Mouse (Mus musculus): ENCODE measurements around the gene Slco2b1. TPM values are rescaled to one million over a fixed set of nuclear protein-coding genes. Genes with fewer than 3 reads are reported as not detected.

The Slco2b1 gene
- total RNA-seq, 2 experiments from 2014 or later: 3.9 to 4.7 TPM

DNA sequence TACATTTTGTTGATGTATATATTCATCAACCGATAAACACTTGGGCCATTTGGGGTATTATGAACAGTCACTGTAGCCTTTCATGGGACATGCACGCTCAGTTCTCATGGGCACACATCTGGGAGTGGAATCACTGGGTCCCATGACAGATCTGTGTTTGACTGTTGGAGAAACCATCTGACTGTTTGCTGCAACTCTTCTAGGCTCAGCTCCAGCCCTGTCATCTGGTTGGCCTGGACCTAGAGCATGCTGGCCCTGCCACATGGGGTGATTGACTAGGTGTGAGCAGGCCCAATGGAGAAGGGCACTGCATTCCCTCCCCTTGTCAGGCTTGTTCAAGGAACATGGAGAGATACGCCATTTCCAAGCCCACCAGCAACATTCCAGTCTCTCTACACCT, 17.2 kb downstream of the Slco2b1 start:
- no peak for DNase-seq

DNA sequence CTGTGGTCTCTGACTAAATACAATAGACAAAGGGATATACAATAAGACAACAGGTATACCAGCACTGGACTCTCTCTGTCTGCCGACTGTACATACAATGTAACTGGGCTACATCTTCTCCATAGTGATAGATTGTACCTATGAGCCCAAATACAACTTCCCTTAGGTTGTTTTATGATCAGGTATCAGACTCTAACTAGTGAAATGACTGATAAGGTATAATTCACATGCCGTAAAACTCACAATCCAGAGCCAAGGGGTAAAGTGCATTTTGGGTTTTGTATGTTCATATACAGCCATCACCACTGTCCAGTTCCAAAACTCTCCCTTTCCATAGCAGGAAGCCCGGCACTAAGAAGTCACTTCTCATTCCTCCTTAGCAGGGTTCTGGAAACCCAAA, 17.8 kb downstream of the Slco2b1 start:
- DNase-seq: no peak

DNA sequence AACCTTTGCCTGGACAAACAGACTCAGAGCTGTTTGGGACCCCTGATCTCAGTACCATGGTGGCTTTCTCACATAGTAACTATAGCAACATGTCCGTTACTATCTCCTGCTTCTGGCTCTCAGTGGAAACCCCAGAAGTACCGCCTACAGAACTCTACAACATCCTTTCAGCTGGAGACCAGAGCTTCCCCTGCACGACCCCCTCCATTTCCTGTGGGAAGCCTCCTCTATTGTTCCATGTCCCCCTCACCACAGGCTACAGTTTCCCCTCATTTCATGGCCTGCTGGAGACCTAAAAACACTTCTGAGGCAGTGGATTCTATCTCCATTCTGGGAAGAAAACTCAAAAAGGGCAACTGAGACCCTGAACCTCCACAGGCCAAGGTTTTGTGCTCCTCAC, 18.7 kb downstream of the Slco2b1 start:
- no peak for DNase-seq

DNA sequence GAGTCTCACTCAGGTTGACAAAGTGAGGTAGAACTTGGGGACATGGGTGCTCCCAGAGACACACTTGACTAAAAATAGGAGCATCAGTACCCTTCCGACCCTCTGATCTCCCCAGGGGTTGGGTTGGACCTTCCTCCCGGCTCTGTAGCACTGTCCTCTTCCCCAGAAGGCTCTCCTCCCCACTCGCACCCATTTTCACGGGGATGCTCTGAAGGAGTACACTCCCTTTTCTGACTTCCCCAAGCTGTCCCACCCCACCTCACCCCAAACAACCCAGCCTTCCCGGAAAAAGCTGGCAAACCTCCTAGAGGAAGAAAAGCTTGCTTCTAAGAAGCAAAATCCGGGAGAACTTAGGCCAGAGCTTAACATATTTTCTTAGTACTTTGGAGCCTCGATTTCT, 20.3 kb downstream of the Slco2b1 start:
- no peak for DNase-seq

DNA sequence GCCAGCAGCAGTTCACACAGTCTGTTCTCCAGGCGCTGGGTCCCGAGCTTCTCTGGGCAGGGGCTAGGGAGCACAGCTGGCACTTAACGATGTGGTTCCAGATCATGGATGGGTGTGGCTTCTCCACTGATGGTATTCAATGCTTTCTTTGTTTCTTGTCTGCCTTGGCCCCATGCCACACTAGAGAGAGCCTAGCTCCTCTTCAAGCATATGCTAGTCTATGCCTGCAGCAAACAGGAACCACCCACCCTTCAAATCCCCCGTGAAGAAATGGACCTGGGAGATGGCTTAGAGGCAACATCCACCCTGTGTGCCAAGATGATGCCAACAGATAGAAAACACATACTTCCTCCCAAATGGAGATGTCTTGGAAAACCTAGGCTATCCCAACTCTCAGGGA, 27.1 kb downstream of the Slco2b1 start:
- no peak for DNase-seq

DNA sequence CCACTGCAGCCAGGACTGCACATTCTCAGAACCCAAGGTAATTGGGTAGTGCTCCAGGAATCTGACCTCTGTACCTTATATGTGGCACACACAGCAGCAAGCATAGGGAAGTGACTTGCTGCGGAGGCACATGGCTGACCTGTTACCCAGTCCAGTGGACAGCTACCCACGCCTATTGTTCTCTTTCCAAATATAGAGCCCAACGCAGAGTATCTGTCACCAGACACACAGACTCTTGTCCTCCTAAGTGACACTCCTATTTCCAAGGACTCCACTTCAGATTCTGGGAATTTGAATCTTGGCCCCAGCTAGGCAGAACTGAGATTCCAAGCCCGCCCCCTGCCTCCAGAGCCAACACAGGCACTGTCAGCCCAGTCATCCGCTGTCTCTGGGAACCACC, 30.4 kb downstream of the Slco2b1 start:
- no peak for DNase-seq

DNA sequence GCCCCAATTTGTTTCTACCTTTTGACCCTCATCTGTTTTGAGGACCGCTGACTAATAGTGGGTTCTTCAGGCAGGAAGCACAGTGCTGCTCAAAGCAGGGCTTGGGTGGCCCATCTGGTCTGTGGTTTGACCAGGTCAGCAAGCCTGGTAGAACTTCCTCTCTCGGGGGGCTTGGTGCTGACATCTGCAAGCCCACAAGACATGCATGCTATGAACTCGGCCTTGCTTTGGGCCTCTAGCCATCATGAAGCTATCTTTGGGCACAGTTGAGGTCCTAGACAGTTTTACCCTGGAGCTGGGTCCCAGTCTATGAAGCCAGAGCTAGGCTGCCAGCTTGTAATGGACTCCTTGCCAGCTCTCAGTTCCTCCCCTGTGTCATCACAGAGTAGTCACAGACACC, 36.2 kb downstream of the Slco2b1 start:
- DNase-seq: no peak

DNA sequence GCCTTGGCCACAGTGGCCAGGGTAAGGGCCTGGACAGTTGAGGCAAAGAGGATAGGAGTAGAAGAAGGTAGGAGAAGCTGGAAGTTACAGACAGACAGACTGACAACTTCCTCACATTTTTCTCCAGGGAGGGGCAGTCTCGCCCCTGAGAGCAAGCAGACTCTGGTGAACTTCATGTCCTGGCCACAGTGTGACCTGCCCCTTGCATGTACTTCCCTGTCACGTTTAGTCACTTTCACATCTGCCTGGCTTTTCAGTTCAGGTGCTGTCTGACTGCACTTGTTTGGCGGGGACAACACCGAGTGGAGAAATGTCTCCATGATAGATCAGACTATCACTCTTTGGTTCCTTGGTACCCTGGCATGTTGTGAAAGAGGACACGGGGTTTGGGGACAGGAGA, 36.9 kb downstream of the Slco2b1 start:
- DNase-seq: no peak

DNA sequence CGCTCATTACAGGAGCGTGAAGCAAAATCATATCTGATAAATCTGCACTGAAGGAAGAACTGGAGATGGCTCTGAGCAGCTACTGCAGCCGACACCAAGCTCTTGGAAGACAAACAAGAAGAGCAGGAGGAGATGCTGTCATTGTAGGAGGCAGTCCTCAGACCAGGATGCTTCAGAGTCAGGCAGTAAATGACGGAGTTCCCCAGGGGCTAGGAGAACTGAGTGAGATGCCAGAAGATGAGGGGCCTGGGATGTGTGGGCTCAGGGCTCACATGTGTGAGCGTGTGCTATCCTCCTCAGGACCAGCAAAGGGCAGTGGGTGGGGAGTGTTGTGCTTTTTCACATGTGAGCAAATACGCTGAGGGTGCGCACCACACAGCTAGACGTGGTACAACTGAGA, 38.0 kb downstream of the Slco2b1 start:
- no peak for DNase-seq

DNA sequence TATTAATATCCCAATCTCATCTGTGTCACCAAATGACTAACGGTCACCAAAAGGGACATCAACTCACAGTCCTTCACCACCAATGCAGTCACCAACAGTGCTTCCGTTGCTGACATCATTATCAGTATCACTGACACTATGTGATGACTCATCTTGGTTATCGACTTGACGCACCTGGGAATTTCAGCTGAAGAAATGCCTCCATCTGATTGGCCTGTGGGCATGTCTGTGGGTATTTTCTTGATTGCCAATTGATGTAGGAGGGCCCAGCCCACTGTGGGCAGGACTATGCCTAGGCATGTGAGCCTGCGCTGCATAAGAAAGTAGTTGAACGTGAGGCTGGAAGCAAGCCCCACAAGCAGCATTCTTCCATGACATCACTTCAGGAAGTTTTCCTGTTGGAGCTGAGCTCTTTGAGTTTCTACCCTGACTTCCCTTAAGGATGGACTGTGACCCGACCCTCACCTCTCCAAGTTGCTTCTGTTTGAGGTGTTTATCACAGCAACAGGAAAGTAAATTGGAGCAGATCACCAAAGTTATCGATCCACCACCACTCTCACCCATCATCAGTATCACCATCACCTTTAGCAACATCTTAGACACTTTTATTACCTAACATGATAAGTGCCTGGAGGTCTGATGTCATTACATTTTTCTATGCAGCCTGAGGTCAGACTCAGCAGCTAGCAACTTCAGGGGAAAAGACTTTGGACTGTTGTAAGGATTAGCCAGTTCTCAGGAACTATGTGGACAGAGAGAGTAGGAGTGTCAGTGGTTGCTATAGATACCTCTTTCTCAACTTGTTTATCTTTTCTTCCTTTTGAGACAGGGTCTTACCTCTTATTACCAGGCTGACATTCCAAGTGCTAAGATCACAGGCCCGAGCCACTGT, 39.4 kb downstream of the Slco2b1 start:
- no peak for DNase-seq

DNA sequence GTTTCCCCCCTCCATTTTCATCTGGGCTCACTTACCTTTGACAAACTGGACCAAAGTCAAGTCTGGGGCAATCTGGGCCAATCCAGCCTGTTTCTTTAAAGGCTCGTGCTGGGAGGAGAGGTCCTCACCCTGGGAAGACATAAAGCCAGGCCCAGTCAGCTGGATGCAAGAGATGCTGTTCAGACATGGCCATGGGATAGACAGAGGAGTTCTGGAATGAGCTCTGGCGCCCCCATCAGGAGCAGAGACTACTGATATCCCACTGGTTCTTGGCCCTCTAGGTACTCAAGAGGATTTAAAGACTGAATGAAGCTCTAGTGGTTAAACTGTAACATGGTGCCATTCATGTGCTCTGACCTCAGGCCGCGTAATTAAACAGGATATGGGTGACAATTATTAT, 40.2 kb downstream of the Slco2b1 start:
- DNase-seq: no peak

DNA sequence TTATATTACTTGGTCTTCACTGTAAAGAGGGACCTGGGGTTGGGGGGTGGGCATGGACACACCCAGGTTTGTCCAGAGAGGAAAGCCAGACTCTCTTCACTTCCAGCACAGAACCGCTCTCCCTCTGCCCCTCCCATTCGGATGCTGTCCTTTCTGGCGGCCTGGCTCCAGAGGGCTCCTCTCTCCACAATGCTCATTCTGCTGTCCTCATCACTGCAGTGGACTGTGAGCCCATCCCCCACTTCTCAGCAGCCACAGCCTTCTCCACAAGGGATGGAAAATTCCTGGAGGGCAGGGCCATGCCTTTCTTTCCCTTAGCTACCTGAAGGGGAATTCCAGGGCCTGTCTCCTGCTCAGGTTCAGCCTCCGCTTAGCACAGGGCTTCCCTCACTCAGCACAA, 42.3 kb downstream of the Slco2b1 start:
- peak; percentile 53 for DNase-seq

DNA sequence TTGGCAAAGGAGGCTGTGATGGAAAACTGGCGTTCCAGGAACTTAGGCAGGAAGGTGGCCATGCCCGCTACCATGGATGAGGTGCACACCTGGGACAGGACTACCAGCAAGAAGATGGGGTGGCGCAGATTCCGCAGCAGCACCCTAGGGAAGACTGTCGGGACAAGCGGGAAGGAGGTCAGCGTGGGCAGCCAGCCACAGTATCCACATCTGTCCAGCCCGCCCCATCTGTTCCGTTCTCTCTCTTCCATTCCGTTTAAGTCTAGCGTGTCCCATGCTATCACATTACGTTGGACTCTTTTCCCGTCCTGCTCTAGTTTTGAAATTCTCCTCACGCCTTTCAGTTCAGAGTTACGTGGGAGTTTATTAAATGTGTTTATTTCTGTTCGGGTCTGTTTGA, 44.0 kb downstream of the Slco2b1 start:
- DNase-seq: no peak

DNA sequence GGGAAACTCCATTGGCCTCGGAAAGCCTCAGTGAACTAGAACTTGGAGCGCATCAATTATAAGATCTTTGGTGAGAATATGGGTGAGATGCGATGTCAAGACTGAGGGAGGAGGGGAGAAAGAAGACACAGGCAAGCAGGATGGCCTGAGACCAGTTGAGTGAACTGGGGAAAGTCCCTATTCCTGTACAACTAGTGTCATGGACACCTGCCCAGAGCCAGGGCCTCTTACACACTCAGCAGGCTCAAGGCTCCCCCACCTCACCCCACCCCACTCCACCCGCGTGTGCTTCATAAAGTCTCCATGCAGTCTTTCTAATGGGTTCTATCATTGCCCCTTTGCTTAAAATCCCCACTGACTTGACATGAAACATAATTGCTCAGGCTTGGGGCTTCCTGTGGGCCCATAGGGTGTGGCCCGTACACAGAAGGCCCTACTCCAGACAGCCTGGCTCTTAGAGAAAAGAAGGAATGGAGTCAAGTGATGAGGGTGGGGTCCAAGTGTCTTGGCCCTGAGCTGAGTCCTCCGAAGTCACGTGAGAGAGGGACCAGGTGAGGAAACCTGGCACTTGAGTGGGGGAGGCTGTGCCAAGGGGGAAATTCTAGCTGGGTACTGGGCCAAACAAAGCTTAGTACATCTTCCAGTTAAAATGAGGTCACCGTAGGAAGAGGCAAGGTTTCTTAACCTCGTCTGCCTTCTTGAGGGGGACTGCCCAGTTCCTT, 45.2 kb downstream of the Slco2b1 start:
- peak; percentile 47 for DNase-seq

DNA sequence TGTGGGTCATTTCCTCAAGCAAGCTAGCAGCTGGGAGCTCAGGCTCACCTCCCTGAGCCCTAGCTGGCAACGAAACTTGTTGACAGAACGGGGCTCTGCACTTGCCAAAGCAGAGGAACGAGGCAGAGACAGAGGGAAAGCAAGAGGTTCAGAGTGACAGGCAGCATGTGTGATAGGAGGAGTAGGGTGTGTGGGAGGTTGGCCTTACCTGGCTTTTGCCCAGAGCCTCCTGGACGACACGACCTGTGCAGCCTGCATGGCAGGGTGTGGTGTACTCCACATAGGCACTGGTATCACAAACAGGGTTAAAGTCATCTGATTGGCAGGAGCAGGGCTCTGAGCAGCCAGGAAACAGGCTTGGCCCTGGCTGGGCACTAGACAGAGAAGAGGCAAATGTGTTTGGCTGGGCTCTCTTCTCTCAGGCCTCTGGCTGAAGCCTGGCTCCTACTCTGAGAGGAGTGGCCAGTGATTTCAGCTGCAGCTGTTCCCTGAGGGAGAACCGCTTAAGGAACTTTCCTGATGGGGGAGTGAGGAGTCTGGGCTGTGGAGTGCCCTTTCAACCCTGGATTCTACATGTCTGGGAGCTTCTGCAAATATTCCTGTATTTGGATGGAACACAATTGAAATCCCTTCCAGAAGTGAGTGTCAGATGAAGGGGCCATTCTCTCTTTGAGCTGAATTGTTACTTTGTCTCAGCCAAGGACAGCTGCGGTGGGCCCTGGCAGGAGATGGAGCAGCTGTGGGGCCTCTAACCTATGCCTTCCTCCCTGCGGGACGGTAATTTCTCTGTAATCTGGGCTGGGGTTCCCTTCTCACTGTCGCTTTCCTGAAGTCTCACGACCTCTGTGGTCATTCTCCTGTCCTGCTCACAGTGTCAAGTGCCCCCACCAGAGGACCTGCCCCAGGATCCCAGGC, 46.3 kb downstream of the Slco2b1 start:
- DNase-seq: peak; percentile 94

DNA sequence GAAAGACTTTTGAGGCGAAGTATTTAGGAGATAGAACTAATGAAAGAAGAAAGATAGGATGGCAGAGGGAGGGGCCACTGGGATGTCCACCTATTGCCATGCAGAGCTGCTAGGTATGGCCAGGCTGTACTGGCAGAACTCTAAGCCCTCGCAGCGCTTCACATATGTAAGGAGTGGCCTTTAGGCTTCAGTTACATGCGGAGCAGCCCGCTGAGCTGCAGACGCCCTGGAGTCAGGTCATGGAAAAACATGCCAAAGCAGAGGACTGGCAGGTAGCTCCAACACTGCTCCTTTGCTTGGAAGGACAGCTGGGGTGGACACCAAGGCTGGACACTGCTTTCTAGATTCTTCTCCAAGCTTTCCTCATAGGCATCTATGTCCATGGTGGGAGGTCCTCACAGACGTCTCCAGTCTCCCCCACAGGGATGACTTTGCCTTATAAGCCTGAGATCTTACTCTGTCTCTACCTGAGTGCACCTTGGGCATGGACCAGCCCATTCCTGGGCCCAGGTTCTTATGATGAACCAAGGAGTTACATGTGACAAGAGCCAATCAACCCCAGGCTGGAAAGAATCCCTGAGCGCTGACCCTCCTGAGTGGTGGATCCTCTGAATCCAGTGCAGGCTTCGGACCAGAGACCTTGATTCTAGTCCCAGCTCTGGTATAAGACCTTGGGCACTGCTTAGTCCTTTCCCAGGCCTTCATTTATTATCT, 47.5 kb downstream of the Slco2b1 start:
- DNase-seq: no peak

DNA sequence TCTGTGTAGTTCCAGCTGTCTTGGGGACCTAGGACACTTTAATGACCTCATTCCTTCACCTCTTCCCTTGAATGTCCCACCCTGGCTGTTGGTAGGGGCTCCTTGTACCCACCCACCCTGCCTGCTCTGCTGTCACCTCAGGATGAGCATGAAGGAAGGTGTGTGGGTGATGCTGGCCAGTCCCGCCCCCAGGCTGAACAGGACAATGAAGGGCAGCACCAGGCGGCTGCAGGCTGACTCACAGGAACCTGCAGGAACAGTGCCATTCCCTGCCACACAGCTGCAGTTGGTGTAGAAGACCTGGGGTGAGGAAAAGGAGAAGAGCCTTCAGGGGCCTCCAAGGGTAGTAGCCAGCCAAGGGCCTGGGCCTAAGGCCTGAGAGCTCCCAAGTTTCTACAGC, 48.8 kb downstream of the Slco2b1 start:
- DNase-seq: no peak

DNA sequence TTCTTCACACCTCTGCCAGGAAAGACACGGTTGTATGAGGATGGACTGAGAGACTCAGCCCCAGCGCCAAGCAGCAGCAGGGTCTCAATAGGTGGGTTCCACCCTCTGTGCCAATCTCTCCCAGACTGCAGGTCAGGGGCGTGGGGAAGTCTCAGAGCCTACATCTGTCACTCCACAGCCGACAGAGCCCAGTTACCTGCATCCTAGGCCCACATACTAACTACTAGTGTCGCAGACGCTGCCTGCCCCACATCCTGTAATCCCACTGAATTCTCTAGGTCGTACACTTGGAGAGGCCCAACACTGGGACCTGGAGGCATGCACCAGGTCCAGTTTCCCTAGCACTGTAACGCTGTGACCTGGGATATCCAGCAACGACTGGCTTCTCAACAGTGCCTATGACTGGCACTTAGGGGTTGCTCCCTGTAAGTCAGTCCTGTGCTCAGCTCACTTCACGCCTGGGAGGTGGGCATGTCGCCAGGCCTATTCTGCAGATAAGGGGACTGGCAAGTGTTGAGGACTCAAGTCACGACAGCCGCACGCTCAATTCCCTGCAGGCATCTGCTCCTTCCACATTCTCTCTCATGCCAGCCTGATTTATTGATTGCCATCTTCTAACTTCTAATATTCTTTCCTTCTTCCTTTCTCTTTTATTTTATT, 49.4 kb downstream of the Slco2b1 start:
- no peak for DNase-seq

DNA sequence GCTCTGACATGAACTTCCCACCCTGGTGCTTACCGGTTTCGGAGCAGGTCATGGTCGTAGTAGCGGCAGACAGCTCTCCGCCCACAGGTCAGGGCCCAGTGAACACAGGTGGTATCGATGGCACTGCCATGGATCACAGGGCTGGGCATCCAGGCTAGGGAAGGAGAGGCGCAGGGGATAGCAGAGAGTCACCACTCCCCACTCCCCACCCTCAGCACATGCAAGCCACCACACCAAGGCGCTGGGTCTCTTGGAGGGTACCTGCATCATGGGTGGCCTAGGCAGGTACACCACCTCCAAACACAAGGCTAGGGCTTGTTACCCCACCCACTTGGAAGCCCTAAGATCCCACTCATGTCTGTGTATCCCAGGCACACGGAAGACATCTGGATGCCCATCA, 50.1 kb downstream of the Slco2b1 start:
- no peak for DNase-seq

DNA sequence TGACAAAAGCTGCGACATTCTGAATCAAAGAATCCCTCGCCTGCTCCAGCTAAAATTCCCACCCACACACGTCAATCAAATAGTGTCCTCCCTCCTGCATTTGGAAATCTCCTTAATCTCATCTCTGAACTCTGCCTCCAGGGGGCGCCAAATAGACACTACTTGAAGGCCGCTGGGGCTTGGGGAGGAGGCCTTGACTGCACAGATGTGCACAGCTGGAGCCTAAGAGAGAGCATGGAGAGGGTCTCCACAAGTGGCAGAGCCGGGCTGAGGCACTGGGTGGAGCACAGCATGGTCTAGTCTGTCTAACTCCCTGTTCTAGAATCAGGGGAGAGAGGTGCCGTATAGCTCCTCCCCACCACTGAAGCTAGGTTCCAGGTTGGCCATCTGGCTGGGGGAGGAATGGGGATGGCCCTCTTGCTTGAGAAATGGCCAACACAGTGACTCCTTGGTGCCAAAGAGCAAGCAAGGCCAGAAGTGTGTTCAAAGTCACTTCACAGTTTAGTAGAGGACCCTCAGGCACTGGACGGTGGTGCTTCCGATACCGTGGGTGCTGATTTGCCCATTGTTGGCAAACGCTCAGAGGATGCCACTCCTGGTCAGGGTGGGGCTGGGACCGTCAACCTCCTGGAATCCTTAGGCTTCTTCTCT, 51.6 kb downstream of the Slco2b1 start:
- peak; percentile 59 for DNase-seq

DNA sequence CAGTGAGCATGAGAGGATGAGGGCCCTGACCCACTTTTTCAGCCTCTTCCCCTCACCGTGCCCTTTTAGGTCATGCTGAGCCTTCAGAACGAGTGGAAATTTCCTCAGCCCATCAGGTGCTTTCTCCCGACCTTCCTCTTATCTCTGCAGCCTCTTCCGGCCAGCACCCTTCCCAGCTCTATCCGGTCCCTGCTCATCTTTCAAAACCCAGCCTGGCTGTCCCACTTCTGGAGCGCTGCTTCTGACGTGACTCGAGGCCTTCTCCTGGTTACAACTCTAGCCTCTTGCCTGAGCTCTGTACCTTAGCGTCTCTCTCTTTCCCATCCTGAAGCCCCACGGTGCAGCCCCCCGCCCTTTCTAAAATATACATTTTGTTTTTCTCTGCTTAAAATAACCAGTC, 56.9 kb downstream of the Slco2b1 start:
- no peak for DNase-seq
